Mouse (Mus musculus) gonadal fat pad, adult 2 months (tissue): ENCODE results near the gene Kif1c. TPM values are rescaled to one million over a fixed set of nuclear protein-coding genes. Genes with fewer than 3 reads are reported as not detected.

Experiments
- DNase-seq: peaks from one replicate; pipeline ENCODE4 v3.0.0-alpha.2; 2012; ENCODE audit warnings: low read depth
- polyA plus RNA-seq: library from polyadenylated mRNA; depleted of rRNA; stranded (reverse); fragments of >200 nt; gene quantifications from 2 replicates; pipeline ENCODE4 v1.2.3, GENCODE M21; 2012

Gene Kif1c
- polyA plus RNA-seq, 1 experiment, result 102 TPM

GRCm38 (mm10) chr11:70697376-70697775 lies 3.0 kb upstream of the Kif1c start:
- no peak for DNase-seq

GRCm38 (mm10) chr11:70699051-70699450 lies 1.3 kb upstream of the Kif1c start:
- DNase-seq, result no peak

- no peak for DNase-seq
Measured at GRCm38 (mm10) chr11:70700613-70701012, 265 bp downstream of the Kif1c start.

- no peak for DNase-seq
Measured at GRCm38 (mm10) chr11:70701221-70701955, 1.0 kb downstream of the Kif1c start.

GRCm38 (mm10) chr11:70701984-70702733 lies 1.8 kb downstream of the Kif1c start:
- DNase-seq, result no peak

- DNase-seq, result no peak
Measured at GRCm38 (mm10) chr11:70702781-70703180, 2.4 kb downstream of the Kif1c start.

- DNase-seq, result no peak
Measured at GRCm38 (mm10) chr11:70706127-70706526, 5.8 kb downstream of the Kif1c start.

- no peak for DNase-seq
Measured at GRCm38 (mm10) chr11:70711026-70711425, 10.7 kb downstream of the Kif1c start.

GRCm38 (mm10) chr11:70713222-70713621 lies 12.9 kb downstream of the Kif1c start:
- DNase-seq, result no peak

- peak; percentile 62 for DNase-seq
Measured at GRCm38 (mm10) chr11:70715832-70716231, 15.5 kb downstream of the Kif1c start.

- no peak for DNase-seq
Measured at GRCm38 (mm10) chr11:70718481-70718880, 18.1 kb downstream of the Kif1c start.

GRCm38 (mm10) chr11:70720567-70720966 lies 20.2 kb downstream of the Kif1c start:
- DNase-seq, result no peak

GRCm38 (mm10) chr11:70721072-70721471 lies 20.7 kb downstream of the Kif1c start:
- no peak for DNase-seq

- no peak for DNase-seq
Measured at GRCm38 (mm10) chr11:70724706-70725105, 24.4 kb downstream of the Kif1c start.

- no peak for DNase-seq
Measured at GRCm38 (mm10) chr11:70726585-70726984, 26.2 kb downstream of the Kif1c start.

GRCm38 (mm10) chr11:70727385-70727784 lies 27.0 kb downstream of the Kif1c start:
- DNase-seq, result no peak

- no peak for DNase-seq
Measured at GRCm38 (mm10) chr11:70730427-70731038, 30.2 kb downstream of the Kif1c start.

- DNase-seq, result no peak
Measured at GRCm38 (mm10) chr11:70731178-70731577, 30.8 kb downstream of the Kif1c start.

GRCm38 (mm10) chr11:70733256-70733655 lies 32.9 kb downstream of the Kif1c start:
- no peak for DNase-seq

GRCm38 (mm10) chr11:70737749-70738148 lies 37.4 kb downstream of the Kif1c start:
- no peak for DNase-seq

- DNase-seq, result no peak
Measured at GRCm38 (mm10) chr11:70741603-70742002, 41.3 kb downstream of the Kif1c start.

- DNase-seq, result no peak
Measured at GRCm38 (mm10) chr11:70742117-70742516, 41.8 kb downstream of the Kif1c start.
